Mouse (Mus musculus): ENCODE measurements around the gene Arvcf.

- no peak for TF ChIP-seq CTCF (IDR thresholded peaks at IDR 0.05; ENCODE audit: insufficient read depth, low read length)
- no peak for TF ChIP-seq POLR2A (IDR thresholded peaks at IDR 0.05; ENCODE audit: borderline replicate concordance, extremely low read depth, low read depth, low read length)
These were observed 82.7 kb downstream of the Arvcf start for GRCm38 (mm10) chr16:18430641-18431212.

Measured in lung, adult 2 months (tissue).